Mouse (Mus musculus): Measurements from ENCODE around the gene Tysnd1.

GRCm38 (mm10) chr10:61730171-61730570 lies 34.9 kb downstream of the Tysnd1 start:
- no peak for TF ChIP-seq CTCF (IDR thresholded peaks at IDR 0.05; ENCODE audit: low read depth)
- no peak for TF ChIP-seq EP300 (IDR thresholded peaks at IDR 0.05; ENCODE audit: low read depth)

Measured in liver, postnatal 0 days (tissue).